Mouse (Mus musculus) hindbrain, embryonic 11.5 days (tissue): ENCODE measurements around the gene Chrm1. TPM values are rescaled to one million over a fixed set of nuclear protein-coding genes. Genes with fewer than 3 reads are reported as not detected.
A peak's percentile ranks its signal among the peaks of the same experiment; 100 is the strongest.

Experiments
- ATAC-seq: fragments of 200-750 bp; cut with Nextera tagmentation; 2 replicates; pipeline ENCODE4 v1.8.0; 2017; ENCODE audit warnings: mild to moderate bottlenecking, moderate TSS enrichment, moderate library complexity; ENCODE audit not compliant: low FRiP score
- DNase-seq: peaks from one replicate; pipeline ENCODE4 v3.0.0-alpha.2; 2015; ENCODE audit warnings: low spot score
- H3K27ac ChIP-seq: fragments of 300-500 bp; sonication (generic); 2 replicates; pipeline ENCODE4 v1.5.1; 2014; ENCODE audit warnings: mild to moderate bottlenecking, low read depth, low read length
- H3K27me3 ChIP-seq: fragments of 300-500 bp; sonication (generic); 2 replicates; pipeline ENCODE4 v1.6.1; 2014; ENCODE audit warnings: mild to moderate bottlenecking, low read length, moderate library complexity, mixed read lengths; ENCODE audit not compliant: control insufficient read depth, insufficient read depth
- H3K36me3 ChIP-seq: fragments of 300-500 bp; sonication (generic); 2 replicates; pipeline ENCODE4 v1.6.1; 2014; ENCODE audit warnings: mild to moderate bottlenecking, low read length, moderate library complexity, mixed read lengths; ENCODE audit not compliant: control insufficient read depth, insufficient read depth
- H3K4me1 ChIP-seq: fragments of 300-500 bp; sonication (generic); replicated peaks from 2 replicates; pipeline ENCODE4 v1.6.1; 2014; ENCODE audit warnings: low read length, mixed read lengths; ENCODE audit not compliant: control insufficient read depth, insufficient read depth
- H3K4me2 ChIP-seq: fragments of 300-500 bp; sonication (generic); replicated peaks from 2 replicates; pipeline ENCODE4 v1.6.1; 2014; ENCODE audit warnings: mild to moderate bottlenecking, low read depth, low read length
- H3K4me3 ChIP-seq: fragments of 300-500 bp; sonication (generic); 2 replicates; pipeline ENCODE4 v1.5.1; 2014; ENCODE audit warnings: low read depth, low read length
- H3K9ac ChIP-seq: fragments of 300-500 bp; sonication (generic); 2 replicates; pipeline ENCODE4 v1.6.1; 2014; ENCODE audit warnings: low read depth, low read length
- H3K9me3 ChIP-seq: fragments of 300-500 bp; sonication (generic); 2 replicates; pipeline ENCODE4 v1.6.1; 2016; ENCODE audit warnings: low read length; ENCODE audit not compliant: control insufficient read depth
- WGBS: fragments of 180-500 bp; shearing (Covaris S2); extraction: QIAGEN DNeasy Blood & Tissue Kit; methylation state at CpG from one replicate; pipeline ENCODE4 v1.1.7; 2014; 5-methylcytosine and 5-hydroxymethylcytosine counted together
- polyA plus RNA-seq: library from polyadenylated mRNA; unstranded; fragments of >200 nt; fragmentation: Nextera tagmentation; extraction: Ambion mirVana; gene quantifications from 2 replicates; pipeline ENCODE4 v1.2.1, GENCODE M21; 2014

The Chrm1 gene
- polyA plus RNA-seq, 1 experiment from 2014 or later = 0.20 TPM

GRCm38 (mm10) chr19:8646393-8646792, 17.2 kb upstream of the Chrm1 start:
- Histone ChIP-seq H3K27ac (no peak overlapping the region), H3K9ac (no peak overlapping the region), H3K9me3 (no peaks in the 10 kb centered on the region), H3K4me2 (no peak overlapping the region), H3K36me3 (no peaks in the 10 kb centered on the region), H3K4me3 (no peak overlapping the region), H3K27me3 (no peaks in the 10 kb centered on the region), H3K4me1 (no peaks in the 10 kb centered on the region)
- DNase-seq = no peak
- WGBS = 78% methylated on average over 2 of the region's 2 CpGs
- ATAC-seq = no peak

GRCm38 (mm10) chr19:8655833-8656232, 7.8 kb upstream of the Chrm1 start:
- ATAC-seq (no peak), DNase-seq (no peak)
- no peak overlapping the region for H3K4me2 ChIP-seq
- no peaks in the 10 kb centered on the region for H3K27me3 ChIP-seq
- no peak overlapping the region for H3K9ac ChIP-seq
- H3K27ac ChIP-seq = no peak overlapping the region
- H3K4me1 ChIP-seq = no peaks in the 10 kb centered on the region
- no peaks in the 10 kb centered on the region for H3K9me3 ChIP-seq
- no peaks in the 10 kb centered on the region for H3K36me3 ChIP-seq
- H3K4me3 ChIP-seq = no peak overlapping the region

- no peak for DNase-seq
Measured at GRCm38 (mm10) chr19:8656341-8656740, 7.2 kb upstream of the Chrm1 start.

DNA sequence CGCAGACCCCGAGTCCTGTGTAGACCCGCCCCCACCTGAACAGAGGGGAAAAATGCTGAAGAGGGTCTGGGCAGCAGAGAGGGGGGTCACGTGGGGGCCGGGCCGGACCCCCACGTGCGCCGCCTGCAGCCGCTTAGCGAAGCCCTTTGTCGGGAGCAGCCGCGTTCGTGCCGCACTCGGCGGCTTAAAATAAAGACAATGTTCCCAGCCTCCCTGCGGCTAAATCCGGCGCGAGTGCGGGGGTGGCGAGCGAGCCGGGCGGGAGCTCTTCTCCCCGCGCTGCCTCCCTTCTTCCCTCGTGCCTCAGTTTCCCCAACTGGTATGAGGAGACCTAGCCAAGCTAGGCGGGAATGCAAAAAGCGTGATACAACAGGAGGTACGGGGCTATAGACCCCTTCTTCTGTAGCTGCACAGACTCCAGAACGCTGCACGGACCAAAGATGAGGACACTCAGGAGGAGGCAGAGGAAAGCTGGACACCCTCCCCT, 1.7 kb upstream of the Chrm1 start:
- H3K27me3 ChIP-seq = peaks cover 5% of the 10 kb centered on the region; the same call in 1 of the 2 replicates
- no peak overlapping the region for H3K27ac ChIP-seq
- WGBS = 1% methylated on average over 35 of the region's 35 CpGs
- no peaks in the 10 kb centered on the region for H3K4me1 ChIP-seq
- no peaks in the 10 kb centered on the region for H3K9me3 ChIP-seq
- peak; percentile 70 for DNase-seq
- no peaks in the 10 kb centered on the region for H3K36me3 ChIP-seq
- peak; percentile 76 for ATAC-seq
- H3K9ac ChIP-seq = peak overlapping the region; percentile 69
- peak overlapping the region; percentile 88 for H3K4me2 ChIP-seq
- H3K4me3 ChIP-seq = peak overlapping the region; percentile 43

More at GRCm38 (mm10) chr19:8656341-8656740, 7.2 kb upstream of the Chrm1 start:
- H3K4me3 ChIP-seq = no peak overlapping the region
- H3K36me3 ChIP-seq = no peaks in the 10 kb centered on the region
- no peak overlapping the region for H3K4me2 ChIP-seq
- no peak overlapping the region for H3K27ac ChIP-seq
- H3K9ac ChIP-seq = no peak overlapping the region
- no peak for ATAC-seq
- no peaks in the 10 kb centered on the region for H3K27me3 ChIP-seq
- H3K4me1 ChIP-seq = no peaks in the 10 kb centered on the region
- WGBS = 73% methylated on average over 4 of the region's 4 CpGs
- no peaks in the 10 kb centered on the region for H3K9me3 ChIP-seq

DNA sequence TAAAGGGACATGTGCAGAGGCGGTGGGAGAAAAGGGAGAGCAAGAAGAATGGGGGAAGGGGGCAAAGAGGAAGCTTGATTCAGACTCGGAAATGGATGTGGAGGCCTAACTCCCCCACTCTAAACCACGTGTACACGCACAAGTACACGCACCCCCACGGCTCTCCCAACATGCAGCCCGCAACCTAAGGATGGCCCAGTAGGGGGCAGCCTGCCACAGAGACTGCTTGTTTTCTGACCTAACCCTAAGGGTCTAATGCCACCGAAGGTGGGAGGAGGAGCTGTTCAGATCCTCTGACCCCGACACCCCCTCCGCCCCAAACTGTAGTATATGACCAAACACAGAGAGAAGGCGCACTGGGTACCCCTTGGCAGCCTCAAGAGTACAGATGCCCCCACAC, 1.3 kb upstream of the Chrm1 start:
- H3K4me3 ChIP-seq = peak overlapping the region; percentile 43
- H3K9ac ChIP-seq = peak overlapping the region; percentile 69
- no peaks in the 10 kb centered on the region for H3K36me3 ChIP-seq
- no peak overlapping the region for H3K27ac ChIP-seq
- H3K9me3 ChIP-seq = no peaks in the 10 kb centered on the region
- peaks cover 5% of the 10 kb centered on the region; the same call in 1 of the 2 replicates for H3K27me3 ChIP-seq
- ATAC-seq (peak; percentile 53), DNase-seq (peak; percentile 82)
- H3K4me1 ChIP-seq = no peaks in the 10 kb centered on the region
- WGBS = under 1% methylated on average over 11 of the region's 11 CpGs
- peak overlapping the region; percentile 88 for H3K4me2 ChIP-seq

GRCm38 (mm10) chr19:8663911-8664421, 377 bp downstream of the Chrm1 start:
- Histone ChIP-seq H3K36me3 (no peaks in the 10 kb centered on the region), H3K27ac (no peak overlapping the region), H3K27me3 (peaks cover 5% of the 10 kb centered on the region; the same call in 1 of the 2 replicates), H3K4me1 (no peaks in the 10 kb centered on the region), H3K4me2 (no peak overlapping the region), H3K4me3 (no peak overlapping the region), H3K9ac (no peak overlapping the region), H3K9me3 (no peaks in the 10 kb centered on the region)
- ATAC-seq (0 out of 2 replicates have a peak, but pooled peaks have one; percentile 8), DNase-seq (no peak)
- 44% methylated on average over 9 of the region's 10 CpGs for WGBS

DNA sequence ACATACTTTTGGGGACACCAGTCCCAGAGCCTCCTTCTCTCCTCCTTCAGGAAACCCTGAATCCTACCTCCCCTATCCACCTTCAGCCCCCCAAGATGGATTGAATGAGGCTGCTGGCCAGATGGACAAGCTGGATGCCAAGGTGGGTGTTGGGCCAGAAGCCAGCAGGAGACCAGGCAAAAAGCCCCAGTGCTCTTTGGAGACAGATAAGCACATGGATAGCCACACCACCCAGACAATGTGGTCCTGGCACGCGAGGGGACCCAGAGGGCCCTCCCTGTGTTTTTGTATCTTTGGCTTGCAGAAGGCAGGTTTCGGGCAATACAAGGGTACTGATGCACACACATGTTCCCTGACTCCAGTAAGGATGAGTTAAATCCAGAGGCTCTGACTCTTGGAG, 1.3 kb downstream of the Chrm1 start:
- Histone ChIP-seq H3K27ac (no peak overlapping the region), H3K27me3 (peaks cover 5% of the 10 kb centered on the region; the same call in 1 of the 2 replicates), H3K4me3 (no peak overlapping the region), H3K4me1 (no peaks in the 10 kb centered on the region), H3K4me2 (no peak overlapping the region), H3K9me3 (no peaks in the 10 kb centered on the region), H3K36me3 (no peaks in the 10 kb centered on the region), H3K9ac (no peak overlapping the region)
- ATAC-seq (no peak), DNase-seq (no peak)
- WGBS = 85% methylated on average over 3 of the region's 3 CpGs

DNA sequence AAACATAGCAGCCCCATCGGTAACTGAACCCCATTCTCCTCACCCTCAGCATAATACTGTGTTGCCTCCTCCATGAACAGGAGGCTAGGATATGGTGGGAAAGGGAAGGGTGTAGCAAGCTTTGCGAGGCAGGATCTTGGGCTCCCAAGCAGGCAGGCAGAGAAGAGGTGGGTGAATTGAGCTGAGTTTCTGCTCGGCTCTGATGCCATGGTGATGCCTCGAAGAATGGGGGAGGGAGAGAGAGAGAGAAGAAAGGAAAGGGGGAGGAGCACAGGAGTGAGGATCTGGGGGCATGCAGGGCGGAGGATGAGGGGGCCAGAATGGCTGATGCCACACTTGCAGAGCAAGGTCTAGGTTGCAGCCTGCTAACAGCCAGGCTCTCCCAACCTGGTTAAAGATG, 2.2 kb downstream of the Chrm1 start:
- DNase-seq = no peak
- no peaks in the 10 kb centered on the region for H3K4me1 ChIP-seq
- H3K9me3 ChIP-seq = no peaks in the 10 kb centered on the region
- H3K27me3 ChIP-seq = peaks cover 5% of the 10 kb centered on the region; the same call in 1 of the 2 replicates
- H3K4me3 ChIP-seq = no peak overlapping the region
- ATAC-seq = no peak
- H3K36me3 ChIP-seq = no peaks in the 10 kb centered on the region
- no peak overlapping the region for H3K27ac ChIP-seq
- no peak overlapping the region for H3K9ac ChIP-seq
- H3K4me2 ChIP-seq = no peak overlapping the region
- 51% methylated on average over 5 of the region's 5 CpGs for WGBS

GRCm38 (mm10) chr19:8672859-8673258, 9.3 kb downstream of the Chrm1 start:
- DNase-seq (no peak), ATAC-seq (no peak)
- Histone ChIP-seq H3K4me1 (no peaks in the 10 kb centered on the region), H3K9me3 (no peaks in the 10 kb centered on the region), H3K4me3 (no peak overlapping the region), H3K27me3 (no peaks in the 10 kb centered on the region), H3K36me3 (no peaks in the 10 kb centered on the region), H3K4me2 (no peak overlapping the region), H3K9ac (no peak overlapping the region), H3K27ac (no peak overlapping the region)
- 84% methylated on average over 3 of the region's 3 CpGs for WGBS
